Mouse (Mus musculus) myocyte (in vitro differentiated cells): ENCODE results near the gene Mum1.

Source experiments
- CEBPB ChIP-seq: IDR thresholded peaks from 2 replicates; pipeline ENCODE4 v1.6.1; 2011; ENCODE audit warnings: mild to moderate bottlenecking, moderate library complexity; ENCODE audit not compliant: poor library complexity, insufficient read depth, severe bottlenecking
- E2F4 ChIP-seq: IDR thresholded peaks from one replicate; pipeline ENCODE4 v1.6.1; 2011; ENCODE audit warnings: mild to moderate bottlenecking, control low read depth, moderate library complexity; ENCODE audit not compliant: insufficient read depth
- MAX ChIP-seq: IDR thresholded peaks from one replicate; pipeline ENCODE4 v1.6.1; 2011; ENCODE audit warnings: low read depth, mild to moderate bottlenecking, control low read depth
- MYOD1 ChIP-seq, 3 experiments: IDR thresholded peaks; one replicate each; pipeline ENCODE4 v1.6.1; 2011; ENCODE audit warnings: control low read depth in 2 of 3, low read depth in 2 of 3, mild to moderate bottlenecking in 2 of 3, moderate library complexity in 1 of 3; ENCODE audit not compliant: insufficient read length in 2 of 3, control insufficient read depth in 1 of 3
- MYOG ChIP-seq, 3 experiments: IDR thresholded peaks; one replicate each; pipeline ENCODE4 v1.6.1; 2011; ENCODE audit warnings: control low read depth in 2 of 3, low read depth in 2 of 3, mild to moderate bottlenecking in 2 of 3; ENCODE audit not compliant: insufficient read length in 2 of 3, control insufficient read depth in 1 of 3, insufficient read depth in 1 of 3
- POLR2A ChIP-seq: IDR thresholded peaks from one replicate; pipeline ENCODE4 v1.6.1; 2011; ENCODE audit warnings: low read depth, mild to moderate bottlenecking, control low read depth, moderate library complexity; ENCODE audit not compliant: insufficient read length
- POLR2AphosphoS2 ChIP-seq: IDR thresholded peaks from one replicate; pipeline ENCODE4 v1.6.1; 2011; ENCODE audit warnings: low read depth, control low read depth; ENCODE audit not compliant: insufficient read length
- REST ChIP-seq: IDR thresholded peaks from one replicate; pipeline ENCODE4 v1.6.1; 2011; ENCODE audit warnings: mild to moderate bottlenecking, control low read depth, moderate library complexity; ENCODE audit not compliant: insufficient read depth, insufficient read length
- SRF ChIP-seq: IDR thresholded peaks from one replicate; pipeline ENCODE4 v1.6.1; 2011; ENCODE audit warnings: low read depth; ENCODE audit not compliant: control insufficient read depth, insufficient read length
- TCF12 ChIP-seq: IDR thresholded peaks from one replicate; pipeline ENCODE4 v1.6.1; 2011; ENCODE audit warnings: mild to moderate bottlenecking, control low read depth; ENCODE audit not compliant: poor library complexity, insufficient read depth, severe bottlenecking
- TCF3 ChIP-seq: IDR thresholded peaks from one replicate; pipeline ENCODE4 v1.6.1; 2011; ENCODE audit warnings: low read depth, control low read depth; ENCODE audit not compliant: insufficient read length
- USF1 ChIP-seq: IDR thresholded peaks from one replicate; pipeline ENCODE4 v1.6.1; 2011; ENCODE audit warnings: low read depth, mild to moderate bottlenecking, control low read depth, moderate library complexity

- TF ChIP-seq E2F4 (no peak), POLR2A (peak; percentile 1), POLR2AphosphoS2 (peak; percentile 10), CEBPB (no peak), USF1 (no peak), SRF (no peak), MYOG (IDR thresholded peaks at IDR 0.05; ENCODE audit: control insufficient read depth in 1 of 3, insufficient read depth in 1 of 3, insufficient read length in 2 of 3, low read depth in 2 of 3) (no peak), MAX (no peak), TCF3 (no peak), TCF12 (no peak), MYOD1 (IDR thresholded peaks at IDR 0.05; ENCODE audit: control insufficient read depth in 1 of 3, insufficient read length in 2 of 3, low read depth in 2 of 3) (no peak), REST (no peak)
These were observed 31.7 kb downstream of the Mum1 start for GRCm38 (mm10) chr10:80257936-80258335.
